In genomic region chr2:131491707-131492595, GRCm38 (mm10) we compare ENCODE assay signal across 7 mouse cellular contexts. TPM values are rescaled to one million over a fixed set of nuclear protein-coding genes. Genes with fewer than 3 reads are reported as not detected.
DNase-seq lines count a peak whose midpoint lies in the region; ATAC-seq lines count a peak whose summit lies in the region.

No protein-coding gene starts in this region.

- peak overlapping the region; percentile 54 for H3K27ac ChIP-seq in intestine, embryonic 15.5 days
- H3K27ac ChIP-seq in limb, embryonic 13.5 days = peak overlapping the region; percentile 77
- H3K27ac ChIP-seq in midbrain, embryonic 14.5 days (replicated peaks; ENCODE audit: low read depth, low read length) = peak overlapping the region; percentile 81

- peak; percentile 93 for DNase-seq in adrenal gland, postnatal 10 days
- peak; percentile 80 for DNase-seq in embryo, embryonic 10.5 days (ENCODE audit: low spot score)
- DNase-seq in gastrocnemius, postnatal 36 days = peak; percentile 78 to 83
- peak; percentile 90 for DNase-seq in midbrain, embryonic 14.5 days
- DNase-seq in spleen, adult 18-20 months = peak; percentile 67 to 72

- peaks cover 8% of the 10 kb centered on the region for H3K4me1 ChIP-seq in intestine, embryonic 15.5 days (replicated peaks)
- H3K4me1 ChIP-seq in limb, embryonic 13.5 days = peaks cover 62% of the 10 kb centered on the region
- H3K4me1 ChIP-seq in midbrain, embryonic 14.5 days (ENCODE audit: control insufficient read depth, insufficient read depth, low read length) = peaks cover 21% of the 10 kb centered on the region

- H3K4me2 ChIP-seq in intestine, embryonic 15.5 days (replicated peaks) = peak overlapping the region; percentile 95
- peak overlapping the region; percentile 98 for H3K4me2 ChIP-seq in limb, embryonic 13.5 days (replicated peaks)
- peak overlapping the region; percentile 94 for H3K4me2 ChIP-seq in midbrain, embryonic 14.5 days (ENCODE audit: low read length)

- H3K4me3 ChIP-seq in intestine, embryonic 15.5 days (replicated peaks) = peak overlapping the region; percentile 72
- H3K4me3 ChIP-seq in limb, embryonic 13.5 days = peak overlapping the region; percentile 95
- H3K4me3 ChIP-seq in midbrain, embryonic 14.5 days (replicated peaks; ENCODE audit: low read depth, low read length) = peak overlapping the region; percentile 92

- H3K9ac ChIP-seq in intestine, embryonic 15.5 days = peak overlapping the region; percentile 73
- H3K9ac ChIP-seq in limb, embryonic 13.5 days = peak overlapping the region; percentile 95
- H3K9ac ChIP-seq in midbrain, embryonic 14.5 days (replicated peaks; ENCODE audit: low read length) = peak overlapping the region; percentile 96

- WGBS in intestine, embryonic 15.5 days = under 1% methylated on average over 91 of the region's 102 CpGs
- under 1% methylated on average over 92 of the region's 102 CpGs for WGBS in limb, embryonic 13.5 days
- WGBS in midbrain, embryonic 14.5 days = under 1% methylated on average over 94 of the region's 102 CpGs

- ATAC-seq in intestine, embryonic 15.5 days = peak; percentile 99
- peak; percentile 92 for ATAC-seq in limb, embryonic 13.5 days (ENCODE audit: low FRiP score, low read depth)
- peak; percentile 94 for ATAC-seq in midbrain, embryonic 14.5 days (ENCODE audit: low FRiP score, low TSS enrichment)

- H3K27me3 ChIP-seq in intestine, embryonic 15.5 days (replicated peaks) = no peaks in the 10 kb centered on the region
- H3K27me3 ChIP-seq in limb, embryonic 13.5 days = no peaks in the 10 kb centered on the region
- no peaks in the 10 kb centered on the region for H3K27me3 ChIP-seq in midbrain, embryonic 14.5 days (ENCODE audit: control insufficient read depth, insufficient read depth, low read length)

- H3K36me3 ChIP-seq in intestine, embryonic 15.5 days = no peaks in the 10 kb centered on the region
- no peaks in the 10 kb centered on the region for H3K36me3 ChIP-seq in limb, embryonic 13.5 days
- H3K36me3 ChIP-seq in midbrain, embryonic 14.5 days (ENCODE audit: control insufficient read depth, insufficient read depth, low read length) = no peaks in the 10 kb centered on the region

- no peaks in the 10 kb centered on the region for H3K9me3 ChIP-seq in intestine, embryonic 15.5 days
- no peaks in the 10 kb centered on the region for H3K9me3 ChIP-seq in limb, embryonic 13.5 days
- H3K9me3 ChIP-seq in midbrain, embryonic 14.5 days (ENCODE audit: control insufficient read depth, low read length) = no peaks in the 10 kb centered on the region

- intact Hi-C loops in gastrocnemius, postnatal 36 days (cut with DNase I) = loop anchor here (2.0 kb wide), 1 partner anchor 19 kb away; no protein-coding TSS in a partner anchor

RNA-seq across cellular contexts. Expression of gene Smox, which starts 0.7 kb away (rescaled TPM):
- total RNA-seq in adrenal gland, postnatal 10 days (2021) = 10 to 100 TPM; 20.1 to 21.0 TPM
- 100 to 1,000 TPM; 103 to 399 TPM for total RNA-seq in gastrocnemius, postnatal 36 days (2021)
- 23.3 and 24.0 TPM in 2 replicates for polyA plus RNA-seq in intestine, embryonic 15.5 days (2015; fragmentation: Nextera tagmentation; extraction: Ambion mirVana)
- 70.6 and 72.6 TPM in 2 replicates for polyA plus RNA-seq in limb, embryonic 13.5 days (2015; fragmentation: Nextera tagmentation; extraction: Ambion mirVana)
- 31.4 and 37.7 TPM in 2 replicates for polyA plus RNA-seq in midbrain, embryonic 14.5 days (2014; fragmentation: Nextera tagmentation; extraction: Ambion mirVana)

Comparison
In these comparisons a context has a peak if more than half of its experiments do, and no peak if none do; other contexts are left out.
1. Peak in every context shown above with its lines: DNase-seq, ATAC-seq, H3K4me3 ChIP-seq and H3K27ac ChIP-seq.